Mouse (Mus musculus) T-cell, adult 66 days (primary cell): ENCODE results near the gene Cfi. TPM values are rescaled to one million over a fixed set of nuclear protein-coding genes. Genes with fewer than 3 reads are reported as not detected.

Source experiments
- total RNA-seq, 2 experiments: library from RNA; stranded (reverse); gene quantifications; 3 replicates in 1 of 2; 4 replicates in 1 of 2; pipeline ENCODE4 v1.2.4; 2023

Cfi gene
- total RNA-seq: not detected

GRCm38 (mm10) chr3:129835388-129835934 lies at the start of gene Cfi:
Gene Cfi, plus strand, starts transcription at chr3:129835884.

GRCm38 (mm10) chr3:129803765-129804164 lies 31.9 kb upstream of the Cfi start, which contains the start of gene Lrit3:
Gene Lrit3, minus strand, starts transcription at chr3:129804030.

GRCm38 (mm10) chr3:129822206-129822775 lies 13.4 kb upstream of the Cfi start, which contains the start of gene Rrh:
Gene Rrh, minus strand, starts transcription at chr3:129822587.

GRCm38 (mm10) chr3:129831035-129831568 lies 4.6 kb upstream of the Cfi start, which contains the start of gene Gar1:
Gene Gar1, minus strand, starts transcription at chr3:129831396.

GRCm38 (mm10) chr3:129878405-129879021 lies 42.8 kb downstream of the Cfi start, which contains the start of gene Pla2g12a:
Gene Pla2g12a, plus strand, starts transcription at chr3:129878606.

GRCm38 (mm10) chr3:129901271-129901809 lies 65.7 kb downstream of the Cfi start, which contains the start of gene Casp6:
Gene Casp6, plus strand, starts transcription at chr3:129901425.

Other genes with a start within 250 kb of the Cfi start
- gene Egf, start 80.6 kb upstream of the Cfi start, total RNA-seq: 1 to 10 TPM; 1.5 to 4.0 TPM
- not detected for gene Lrit3, start 31.9 kb upstream of the Cfi start, total RNA-seq
- gene Rrh, start 13.3 kb upstream of the Cfi start, total RNA-seq: 1 to 10 TPM; 2.5 to 4.3 TPM
- 10 to 100 TPM; 82.0 to 91.1 TPM for gene Gar1, start 4.5 kb upstream of the Cfi start, total RNA-seq
- 10 to 100 TPM in 1 of 2 experiments, 1 to 10 TPM in 1; 9.7 to 13.0 TPM for gene Pla2g12a, start 42.7 kb downstream of the Cfi start, total RNA-seq
- 10 to 100 TPM; 17.7 to 22.6 TPM for gene Casp6, start 65.5 kb downstream of the Cfi start, total RNA-seq
- 1 to 10 TPM; 2.0 to 2.7 TPM for gene Mcub, start 134.3 kb downstream of the Cfi start, total RNA-seq
- 100 to 1,000 TPM; 145 to 147 TPM for gene Sec24b, start 225.7 kb downstream of the Cfi start, total RNA-seq